Mouse (Mus musculus) macrophage (primary cell): ENCODE measurements at regions not wholly inside any gene's neighbourhood (a gene's known extent, or its start where the extent isn't known, plus 50 kb on each side); places are given as distances from the start of the nearest gene placed in this dataset.
"Not testable (repeated sequence)": the region's sequence is repeated elsewhere in the genome, so short reads cannot be mapped to it uniquely, and the experiment has no call there.

Source experiments
- H3K27ac ChIP-seq: fragments of 350-480 bp; formaldehyde crosslinking; 2 replicates; pipeline ENCODE4 v1.9.0; 2021
- H3K36me3 ChIP-seq: fragments of 350-480 bp; formaldehyde crosslinking; 2 replicates; pipeline ENCODE4 v1.9.0; 2021; ENCODE audit errors: inconsistent target
- H3K4me3 ChIP-seq: fragments of 350-480 bp; formaldehyde crosslinking; 2 replicates; pipeline ENCODE4 v1.9.0; 2021; ENCODE audit errors: inconsistent target
- H3K79me2 ChIP-seq: fragments of 350-480 bp; formaldehyde crosslinking; 2 replicates; pipeline ENCODE4 v1.9.0; 2021; ENCODE audit errors: inconsistent target
- WGBS: methylation state at CpG from one replicate; pipeline ENCODE4 v1.1.7; 2026; ENCODE audit warnings: inconsistent platforms; ENCODE audit not compliant: missing documents; 5-methylcytosine and 5-hydroxymethylcytosine counted together

GRCm38 (mm10) chr13:113454490-113455295 lies 161.7 kb downstream of the BC067074 start:
- Histone ChIP-seq H3K27ac (no peak overlapping the region), H3K79me2 (no peaks in the 10 kb centered on the region), H3K36me3 (no peaks in the 10 kb centered on the region), H3K4me3 (no peak overlapping the region)
- WGBS = 32% methylated on average over 11 of the region's 11 CpGs

- Histone ChIP-seq H3K27ac (no peak overlapping the region), H3K79me2 (no peaks in the 10 kb centered on the region), H3K36me3 (no peaks in the 10 kb centered on the region), H3K4me3 (no peak overlapping the region)
- 92% methylated on average over 1 of the region's 1 CpGs for WGBS
Observed at GRCm38 (mm10) chr13:113448378-113448777, 155.4 kb downstream of the BC067074 start.

GRCm38 (mm10) chr13:113446226-113446625 lies 153.3 kb downstream of the BC067074 start:
- Histone ChIP-seq H3K79me2 (no peaks in the 10 kb centered on the region), H3K36me3 (no peaks in the 10 kb centered on the region), H3K27ac (no peak overlapping the region), H3K4me3 (no peak overlapping the region)
- 4% methylated on average over 5 of the region's 5 CpGs for WGBS

- not testable (repeated sequence) for H3K79me2 ChIP-seq, H3K4me3 ChIP-seq, H3K36me3 ChIP-seq, H3K27ac ChIP-seq
- 29% methylated on average over 2 of the region's 2 CpGs for WGBS
Observed at GRCm38 (mm10) chr13:113444481-113444880, 151.5 kb downstream of the BC067074 start.

GRCm38 (mm10) chr13:113443078-113443477 lies 150.1 kb downstream of the BC067074 start:
- 98% methylated on average over 8 of the region's 8 CpGs for WGBS
- no peaks in the 10 kb centered on the region for H3K79me2 ChIP-seq
- H3K36me3 ChIP-seq = no peaks in the 10 kb centered on the region
- H3K4me3 ChIP-seq = no peak overlapping the region
- H3K27ac ChIP-seq = no peak overlapping the region

GRCm38 (mm10) chr13:113442169-113442568 lies 149.2 kb downstream of the BC067074 start:
- WGBS = 92% methylated on average over 9 of the region's 9 CpGs
- Histone ChIP-seq H3K36me3 (no peaks in the 10 kb centered on the region), H3K27ac (no peak overlapping the region), H3K79me2 (no peaks in the 10 kb centered on the region), H3K4me3 (no peak overlapping the region)

GRCm38 (mm10) chr13:113440137-113440536 lies 147.2 kb downstream of the BC067074 start:
- Histone ChIP-seq H3K27ac (no peak overlapping the region), H3K36me3 (no peaks in the 10 kb centered on the region), H3K4me3 (no peak overlapping the region), H3K79me2 (no peaks in the 10 kb centered on the region)
- WGBS = 89% methylated on average over 5 of the region's 5 CpGs

GRCm38 (mm10) chr13:113439516-113439915 lies 146.6 kb downstream of the BC067074 start:
- Histone ChIP-seq H3K79me2 (no peaks in the 10 kb centered on the region), H3K27ac (no peak overlapping the region), H3K4me3 (no peak overlapping the region), H3K36me3 (no peaks in the 10 kb centered on the region)
- WGBS = 91% methylated on average over 7 of the region's 7 CpGs

- H3K27ac ChIP-seq = no peak overlapping the region
- 70% methylated on average over 2 of the region's 2 CpGs for WGBS
- H3K4me3 ChIP-seq = no peak overlapping the region
- H3K36me3 ChIP-seq = no peaks in the 10 kb centered on the region
- no peaks in the 10 kb centered on the region for H3K79me2 ChIP-seq
Observed at GRCm38 (mm10) chr13:113438872-113439271, 145.9 kb downstream of the BC067074 start.

- 83% methylated on average over 3 of the region's 3 CpGs for WGBS
- H3K79me2 ChIP-seq = no peaks in the 10 kb centered on the region
- H3K36me3 ChIP-seq = no peaks in the 10 kb centered on the region
- no peak overlapping the region for H3K27ac ChIP-seq
- H3K4me3 ChIP-seq = no peak overlapping the region
Observed at GRCm38 (mm10) chr13:113436288-113436687, 143.3 kb downstream of the BC067074 start.

- Histone ChIP-seq H3K4me3 (no peak overlapping the region), H3K79me2 (no peaks in the 10 kb centered on the region), H3K36me3 (no peaks in the 10 kb centered on the region), H3K27ac (no peak overlapping the region)
- 12% methylated on average over 4 of the region's 4 CpGs for WGBS
Observed at GRCm38 (mm10) chr13:113435117-113435516, 142.2 kb downstream of the BC067074 start.

- Histone ChIP-seq H3K4me3 (no peak overlapping the region), H3K79me2 (no peaks in the 10 kb centered on the region), H3K27ac (0 out of 2 replicates have a peak overlapping the region, but pooled peaks have one; percentile 2), H3K36me3 (no peaks in the 10 kb centered on the region)
- WGBS = 4% methylated on average over 5 of the region's 5 CpGs
Observed at GRCm38 (mm10) chr13:113433456-113433855, 140.5 kb downstream of the BC067074 start.

- Histone ChIP-seq H3K36me3 (no peaks in the 10 kb centered on the region), H3K79me2 (no peaks in the 10 kb centered on the region), H3K4me3 (no peak overlapping the region), H3K27ac (no peak overlapping the region)
- WGBS = 55% methylated on average over 3 of the region's 3 CpGs
Observed at GRCm38 (mm10) chr13:113429615-113430014, 136.7 kb downstream of the BC067074 start.
